Mouse (Mus musculus) layer of hippocampus, adult 2 months (tissue): ENCODE measurements around the gene Kras. TPM values are rescaled to one million over a fixed set of nuclear protein-coding genes. Genes with fewer than 3 reads are reported as not detected.
A peak's percentile ranks its signal among the peaks of the same experiment; 100 is the strongest.

Experiments
- DNase-seq, 2 experiments: peaks; one replicate each; pipeline ENCODE4 v3.0.0; 2022; ENCODE audit warnings: low spot score in 2 of 2
- H3K27ac ChIP-seq: fragments of 200-600 bp; 2 replicates; pipeline ENCODE4 v1.8.1; 2022
- H3K4me3 ChIP-seq: fragments of 200-600 bp; 2 replicates; pipeline ENCODE4 v1.8.1; 2022; ENCODE audit warnings: mild to moderate bottlenecking
- CTCF ChIP-seq: fragments of 200-600 bp; conservative IDR thresholded peaks from 2 replicates; pipeline ENCODE4 v1.8.1; 2022; ENCODE audit warnings: antibody characterized with exemption, mild to moderate bottlenecking, moderate library complexity
- total RNA-seq, 2 experiments: library from RNA; stranded (reverse); gene quantifications; 2 replicates each; pipeline ENCODE4 v1.2.3; 2021

Gene Kras
- total RNA-seq, 2 experiments from 2014 or later, result 69.7 to 73.6 TPM

DNA sequence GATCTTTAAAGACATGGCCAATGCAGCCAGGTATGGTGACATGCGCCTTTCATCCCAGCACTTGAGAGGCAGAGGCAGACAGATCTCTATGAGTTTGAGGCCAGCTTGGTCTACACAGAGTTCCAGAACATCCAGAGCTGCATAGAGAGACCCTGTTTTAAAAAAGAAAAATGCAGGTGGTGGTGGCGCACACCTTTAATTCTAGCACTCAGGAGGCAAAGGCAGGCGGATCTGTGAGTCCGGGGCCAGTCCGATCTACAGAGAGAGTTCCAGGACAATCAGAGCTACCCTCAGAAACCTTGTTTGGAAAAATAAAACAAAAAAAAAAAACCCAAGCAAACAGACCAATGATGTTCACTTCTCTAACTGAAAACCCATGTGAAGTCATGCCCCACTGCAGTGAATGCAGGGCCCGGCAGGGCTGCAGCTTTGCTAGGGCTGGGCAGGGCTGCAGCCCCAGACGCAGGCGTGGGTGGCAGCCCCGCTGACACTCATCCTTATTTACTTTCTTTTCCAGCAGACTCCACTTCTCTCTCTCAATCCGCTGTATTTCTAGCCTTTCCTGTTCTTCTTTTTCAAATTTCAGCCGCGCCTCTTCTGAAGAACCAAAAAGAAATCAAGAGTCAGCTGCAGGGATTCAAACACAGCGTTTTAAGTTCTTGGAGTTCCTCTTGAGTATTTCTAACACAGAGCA, 47.5 kb downstream of the Kras start:
- Histone ChIP-seq H3K27ac (no peak overlapping the region), H3K4me3 (no peak overlapping the region)
- no peak for TF ChIP-seq CTCF
- DNase-seq, result no peak

DNA sequence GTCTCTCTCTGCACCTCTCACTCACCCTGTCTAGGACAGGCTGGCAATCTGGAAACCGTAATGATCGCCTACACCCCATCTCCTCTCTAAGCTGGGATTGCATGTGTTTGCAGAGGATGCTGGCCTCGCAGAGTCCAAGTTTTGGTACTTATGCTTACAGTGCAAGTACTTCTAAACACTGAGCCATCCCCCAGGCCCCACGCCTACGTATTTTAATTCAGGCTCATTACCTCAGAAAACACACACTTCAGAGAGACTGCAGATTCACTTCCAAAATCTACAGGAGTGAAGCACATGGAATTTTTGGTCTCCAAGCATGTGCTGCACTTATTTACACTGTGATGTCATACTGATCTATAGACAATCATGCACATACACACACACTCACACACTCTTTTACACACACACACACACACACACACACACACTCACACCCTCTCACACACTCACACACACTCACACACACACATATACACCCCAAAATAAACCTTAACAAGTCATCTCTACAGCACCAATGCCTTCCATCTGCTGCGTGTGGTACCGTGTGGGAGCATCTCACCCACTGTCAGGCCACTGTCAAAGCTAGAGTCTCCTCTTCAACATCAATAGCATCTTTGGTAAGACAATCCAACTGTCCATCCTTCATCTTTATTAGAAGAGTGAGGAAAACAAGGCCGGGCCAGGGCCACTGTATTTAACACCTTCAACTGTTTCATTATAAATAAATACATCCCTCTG, 51.9 kb downstream of the Kras start:
- no peak for TF ChIP-seq CTCF
- no peak for DNase-seq
- no peak overlapping the region for H3K4me3 ChIP-seq
- H3K27ac ChIP-seq, result no peak overlapping the region

- Histone ChIP-seq H3K4me3 (no peak overlapping the region), H3K27ac (no peak overlapping the region)
- TF ChIP-seq CTCF, result no peak
- no peak for DNase-seq
Measured at GRCm38 (mm10) chr6:145193446-145193845, 56.6 kb downstream of the Kras start.

- no peak for TF ChIP-seq CTCF
- Histone ChIP-seq H3K4me3 (no peak overlapping the region), H3K27ac (no peak overlapping the region)
- no peak for DNase-seq
Measured at GRCm38 (mm10) chr6:145193038-145193437, 57.0 kb downstream of the Kras start.

- DNase-seq, result peak; percentile 30 to 40
- Histone ChIP-seq H3K27ac (peak overlapping the region; percentile 79), H3K4me3 (peak overlapping the region; percentile 58)
- peak; percentile 87 for TF ChIP-seq CTCF
Measured at GRCm38 (mm10) chr6:145187093-145188088, 62.6 kb downstream of the Kras start.

GRCm38 (mm10) chr6:145186096-145186495, 63.9 kb downstream of the Kras start:
- TF ChIP-seq CTCF, result no peak
- no peak for DNase-seq
- Histone ChIP-seq H3K27ac (no peak overlapping the region), H3K4me3 (no peak overlapping the region)

- Histone ChIP-seq H3K27ac (no peak overlapping the region), H3K4me3 (no peak overlapping the region)
- DNase-seq, result no peak
- no peak for TF ChIP-seq CTCF
Measured at GRCm38 (mm10) chr6:145182044-145182443, 68.0 kb downstream of the Kras start.

GRCm38 (mm10) chr6:145179665-145180064, 70.4 kb downstream of the Kras start:
- H3K27ac ChIP-seq, result no peak overlapping the region
- peak in 1 of 2 experiments; percentile 51 for DNase-seq
- peak; percentile 84 for TF ChIP-seq CTCF
- H3K4me3 ChIP-seq, result no peak overlapping the region

DNA sequence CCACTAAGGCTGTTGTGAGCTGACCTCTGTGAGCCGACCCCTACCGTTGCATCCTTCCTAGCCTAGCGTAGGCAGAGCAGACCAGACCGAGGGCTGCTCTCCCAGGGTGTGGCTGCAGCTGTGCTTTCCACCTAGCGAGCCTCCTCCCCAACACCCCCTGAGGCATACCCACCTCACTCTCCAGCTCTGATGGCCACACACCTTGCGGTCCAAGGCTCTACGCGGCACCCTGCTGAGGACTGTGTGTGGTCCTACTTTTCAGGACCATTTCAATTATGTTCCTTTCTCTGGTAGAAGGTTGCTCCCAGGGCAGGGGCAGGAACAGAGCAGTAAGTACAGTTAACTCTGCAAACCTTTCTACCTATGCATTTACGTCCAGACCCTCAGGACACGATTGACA, 73.6 kb downstream of the Kras start:
- Histone ChIP-seq H3K4me3 (no peak overlapping the region), H3K27ac (no peak overlapping the region)
- TF ChIP-seq CTCF, result no peak
- no peak for DNase-seq

DNA sequence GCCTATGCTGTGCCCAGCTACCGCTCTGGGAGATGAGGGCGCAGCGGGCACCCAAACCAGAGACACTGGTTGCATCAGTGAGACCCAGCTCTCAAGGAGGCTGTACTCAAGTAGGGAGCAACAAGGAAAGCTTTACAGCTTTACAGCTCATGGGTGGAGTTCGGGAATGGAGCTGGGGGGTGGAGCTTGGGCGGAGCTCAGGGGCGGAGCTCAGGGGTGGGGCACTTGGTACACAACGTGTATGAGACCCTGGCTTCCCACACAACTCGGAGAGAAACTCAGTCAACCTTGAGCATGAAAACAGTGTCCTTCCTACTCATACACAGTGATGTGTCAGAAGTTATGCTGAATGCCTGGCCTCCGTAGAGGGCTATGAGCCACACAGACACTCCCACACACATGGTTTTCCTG, 74.5 kb downstream of the Kras start:
- Histone ChIP-seq H3K4me3 (no peak overlapping the region), H3K27ac (no peak overlapping the region)
- TF ChIP-seq CTCF, result no peak
- no peak for DNase-seq

DNA sequence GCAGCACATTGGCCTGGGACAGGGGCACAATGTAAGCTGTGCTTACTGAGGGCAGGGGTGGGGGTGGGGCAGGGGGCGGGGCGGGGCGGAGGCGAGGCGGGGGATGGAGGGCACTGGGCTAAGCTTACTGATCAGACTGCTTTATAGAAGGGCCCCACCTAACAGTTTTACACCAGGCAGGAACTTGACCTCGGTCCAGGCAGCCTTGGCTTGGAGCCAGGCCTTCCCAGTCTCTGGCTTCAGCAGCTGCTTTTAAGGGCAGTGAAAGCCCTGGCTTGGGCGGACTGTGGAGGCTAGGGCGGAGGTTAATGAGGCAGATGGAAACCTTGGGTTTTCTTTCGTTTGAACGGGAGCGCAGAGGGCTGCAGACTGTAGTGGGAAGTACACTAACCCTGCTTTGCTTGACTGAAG, 76.3 kb downstream of the Kras start:
- Histone ChIP-seq H3K4me3 (no peak overlapping the region), H3K27ac (no peak overlapping the region)
- TF ChIP-seq CTCF, result no peak
- DNase-seq, result no peak

GRCm38 (mm10) chr6:145171892-145172606, 78.0 kb downstream of the Kras start:
- DNase-seq, result no peak
- H3K27ac ChIP-seq, result no peak overlapping the region
- TF ChIP-seq CTCF, result no peak
- no peak overlapping the region for H3K4me3 ChIP-seq

Other genes with a start within 250 kb of the Kras start
- gene Bcat1, start 174.1 kb downstream of the Kras start, total RNA-seq, result 100 to 1,000 TPM in 1 of 2 experiments, 10 to 100 TPM in 1; 96.8 to 105 TPM
- 1 to 10 TPM; 3.8 to 6.1 TPM for gene Lrmp, start 134.6 kb downstream of the Kras start, total RNA-seq
- 1 to 10 TPM; 1.4 to 1.9 TPM for gene Casc1, start 39.2 kb downstream of the Kras start, total RNA-seq
- 10 to 100 TPM; 21.9 to 28.1 TPM for gene Etfrf1, start 39.1 kb downstream of the Kras start, total RNA-seq